Mouse (Mus musculus): Measurements from ENCODE around the gene Pcbp3. TPM values are rescaled to one million over a fixed set of nuclear protein-coding genes. Genes with fewer than 3 reads are reported as not detected.

The Pcbp3 gene
- polyA plus RNA-seq (2015; fragmentation: Nextera tagmentation; extraction: Ambion mirVana), result 55.2 and 55.3 TPM in 2 replicates

DNA sequence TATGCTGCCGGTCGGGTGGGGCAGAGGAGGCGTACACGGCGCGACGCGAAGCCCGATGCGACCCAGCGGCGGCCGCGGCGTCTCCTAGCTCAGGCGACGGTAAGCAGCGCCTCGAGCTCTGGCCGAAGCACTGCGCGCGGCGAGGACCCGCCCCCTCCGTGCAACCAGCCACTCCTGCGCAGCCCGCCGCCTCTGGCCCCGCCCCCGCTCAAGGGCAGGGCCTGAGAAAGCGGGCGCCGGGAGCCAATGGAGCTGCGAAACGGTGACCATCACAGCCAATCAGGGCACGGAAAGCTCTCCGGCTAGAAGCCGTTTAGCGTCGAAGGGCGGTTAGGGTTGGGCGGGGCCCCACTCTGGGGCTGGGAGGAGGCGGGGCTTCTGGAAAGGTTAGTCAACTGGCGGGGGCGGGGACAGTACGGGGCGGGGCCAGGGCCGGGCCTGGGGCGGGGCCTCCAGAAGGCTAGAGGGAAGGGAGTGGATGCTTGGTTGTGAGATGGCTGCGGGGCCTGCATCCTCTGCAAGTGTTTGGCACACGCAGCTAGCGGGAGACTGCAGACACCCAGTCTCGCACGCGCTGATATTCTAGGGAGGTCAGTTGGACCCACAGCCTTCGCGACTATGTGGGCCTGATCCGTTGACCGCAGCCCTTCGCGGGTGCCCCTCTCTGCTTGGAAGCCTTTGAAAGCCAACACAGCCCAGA lies at the start of gene Pcbp3:
TSS of gene Pcbp3 (minus strand) at position 98 of the 700 bp plus-strand sequence.
- WGBS, result 1% methylated on average over 62 of the region's 62 CpGs
- H3K27ac ChIP-seq, result peak within 1 kb of the TSS; percentile 58
- peak; percentile 97 for ATAC-seq

GRCm38 (mm10) chr10:77008698-77009097 lies 47.0 kb upstream of the Pcbp3 start:
- no peaks in the 10 kb centered on the region for H3K27me3 ChIP-seq
- 71% methylated on average over 2 of the region's 3 CpGs for WGBS
- H3K27ac ChIP-seq, result peak overlapping the region; percentile 83
- H3K9ac ChIP-seq (replicated peaks), result no peak overlapping the region
- ATAC-seq, result no peak
- H3K4me3 ChIP-seq (replicated peaks), result no peak overlapping the region
- no peaks in the 10 kb centered on the region for H3K36me3 ChIP-seq
- peaks cover 22% of the 10 kb centered on the region for H3K4me1 ChIP-seq (replicated peaks)
- H3K4me2 ChIP-seq (replicated peaks), result no peak overlapping the region
- H3K9me3 ChIP-seq, result no peaks in the 10 kb centered on the region

More for the DNA sequence above, at the start of gene Pcbp3:
- Histone ChIP-seq H3K9me3 (no peaks in the 10 kb centered on the region), H3K4me1 (replicated peaks) (peaks cover 45% of the 10 kb centered on the region), H3K9ac (replicated peaks) (peak within 1 kb of the TSS; percentile 82), H3K36me3 (no peaks in the 10 kb centered on the region), H3K4me2 (replicated peaks) (peak within 1 kb of the TSS; percentile 95), H3K27me3 (no peaks in the 10 kb centered on the region), H3K4me3 (replicated peaks) (peak within 1 kb of the TSS; percentile 72)

GRCm38 (mm10) chr10:77008109-77008561 lies 46.4 kb upstream of the Pcbp3 start:
- ATAC-seq, result peak; percentile 87
- no peak overlapping the region for H3K4me3 ChIP-seq (replicated peaks)
- 0 out of 2 replicates have a peak overlapping the region, but pooled peaks have one; percentile 11 for H3K4me2 ChIP-seq (replicated peaks)
- H3K27ac ChIP-seq, result peak overlapping the region; percentile 83
- 0 out of 2 replicates have a peak overlapping the region, but pooled peaks have one; percentile 10 for H3K9ac ChIP-seq (replicated peaks)
- WGBS, result 9% methylated on average over 9 of the region's 9 CpGs
- no peaks in the 10 kb centered on the region for H3K9me3 ChIP-seq
- no peaks in the 10 kb centered on the region for H3K27me3 ChIP-seq
- peaks cover 22% of the 10 kb centered on the region for H3K4me1 ChIP-seq (replicated peaks)
- H3K36me3 ChIP-seq, result no peaks in the 10 kb centered on the region

DNA sequence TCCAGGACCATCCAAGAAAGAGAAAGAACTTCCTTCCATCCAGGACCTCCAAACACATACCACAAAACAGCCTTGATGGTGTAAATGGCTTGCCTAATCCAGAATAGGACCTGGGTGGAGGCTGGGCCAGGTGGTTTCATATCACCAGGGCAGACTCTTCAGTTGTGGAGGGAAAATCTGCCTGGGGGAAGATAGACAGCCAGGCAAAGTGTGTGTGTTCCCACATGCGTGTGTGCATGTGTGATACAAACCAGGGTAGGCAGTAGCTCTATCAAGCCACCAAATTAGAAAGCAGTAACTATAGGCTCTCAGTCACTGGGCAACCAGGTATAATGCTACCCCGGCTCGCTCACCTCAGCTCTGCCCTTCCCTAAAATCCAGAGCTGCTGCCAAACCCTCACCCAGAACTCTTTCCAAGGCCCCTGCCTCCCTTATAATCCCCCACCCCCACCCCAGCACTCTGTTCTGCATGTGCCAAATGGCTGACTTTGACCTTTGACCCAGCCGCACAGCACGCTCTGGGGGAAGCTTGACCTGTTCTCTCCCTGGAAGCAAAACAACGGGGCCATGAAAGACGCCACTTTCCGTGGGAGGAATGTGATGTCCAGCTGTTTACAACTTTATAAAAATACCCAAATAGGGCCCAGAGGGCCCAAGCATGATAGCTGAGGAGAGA lies 45.9 kb upstream of the Pcbp3 start:
- Histone ChIP-seq H3K9me3 (no peaks in the 10 kb centered on the region), H3K36me3 (no peaks in the 10 kb centered on the region), H3K4me3 (replicated peaks) (no peak overlapping the region), H3K27ac (peak overlapping the region; percentile 83), H3K9ac (replicated peaks) (no peak overlapping the region), H3K4me1 (replicated peaks) (peaks cover 22% of the 10 kb centered on the region), H3K27me3 (no peaks in the 10 kb centered on the region), H3K4me2 (replicated peaks) (0 out of 2 replicates have a peak overlapping the region, but pooled peaks have one; percentile 11)
- WGBS, result 26% methylated on average over 8 of the region's 8 CpGs
- peak; percentile 38; the same call in 1 of the 2 replicates for ATAC-seq

GRCm38 (mm10) chr10:77004936-77005335 lies 43.2 kb upstream of the Pcbp3 start:
- no peak; the same call in 1 of the 2 replicates for ATAC-seq
- H3K9ac ChIP-seq (replicated peaks), result no peak overlapping the region
- WGBS, result 30% methylated on average over 7 of the region's 7 CpGs
- H3K4me3 ChIP-seq (replicated peaks), result no peak overlapping the region
- H3K4me1 ChIP-seq (replicated peaks), result peaks cover 22% of the 10 kb centered on the region
- no peaks in the 10 kb centered on the region; the same call in 1 of the 2 replicates for H3K9me3 ChIP-seq
- H3K27ac ChIP-seq, result no peak overlapping the region
- no peaks in the 10 kb centered on the region for H3K27me3 ChIP-seq
- no peaks in the 10 kb centered on the region for H3K36me3 ChIP-seq
- no peak overlapping the region for H3K4me2 ChIP-seq (replicated peaks)

- Histone ChIP-seq H3K9me3 (peaks cover 4% of the 10 kb centered on the region; the same call in 1 of the 2 replicates), H3K4me1 (replicated peaks) (no peaks in the 10 kb centered on the region), H3K9ac (replicated peaks) (no peak overlapping the region), H3K27ac (no peak overlapping the region), H3K36me3 (no peaks in the 10 kb centered on the region), H3K4me2 (replicated peaks) (no peak overlapping the region), H3K27me3 (no peaks in the 10 kb centered on the region), H3K4me3 (replicated peaks) (no peak overlapping the region)
- no peak for ATAC-seq
- WGBS, result 87% methylated on average over 17 of the region's 17 CpGs
Observed at GRCm38 (mm10) chr10:76997759-76998513, 36.2 kb upstream of the Pcbp3 start.

DNA sequence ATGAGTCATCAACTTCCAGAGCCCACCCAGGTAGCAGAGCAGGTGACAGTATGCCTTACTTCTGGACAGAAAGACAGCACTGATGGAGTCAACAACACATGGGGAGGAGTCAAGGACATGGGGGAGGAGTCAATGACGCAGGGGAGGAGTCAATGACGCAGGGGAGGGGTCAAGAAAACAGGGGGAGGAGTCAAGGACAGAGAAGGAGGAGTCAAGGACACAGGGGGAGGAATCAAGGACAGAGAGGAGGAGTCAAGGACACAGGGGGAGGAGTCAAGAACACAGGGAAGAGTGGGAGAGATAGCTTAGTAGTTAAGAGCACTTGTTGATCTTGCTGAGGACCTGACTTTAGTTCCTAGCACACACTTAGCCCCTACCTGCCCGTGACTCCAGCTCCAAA lies 30.8 kb upstream of the Pcbp3 start:
- H3K4me1 ChIP-seq (replicated peaks), result no peaks in the 10 kb centered on the region
- no peak overlapping the region for H3K27ac ChIP-seq
- peaks cover 4% of the 10 kb centered on the region; the same call in 1 of the 2 replicates for H3K9me3 ChIP-seq
- 52% methylated on average over 3 of the region's 3 CpGs for WGBS
- H3K4me3 ChIP-seq (replicated peaks), result no peak overlapping the region
- no peaks in the 10 kb centered on the region for H3K36me3 ChIP-seq
- ATAC-seq, result no peak
- no peak overlapping the region for H3K4me2 ChIP-seq (replicated peaks)
- H3K27me3 ChIP-seq, result no peaks in the 10 kb centered on the region
- H3K9ac ChIP-seq (replicated peaks), result no peak overlapping the region

- Histone ChIP-seq H3K27me3 (no peaks in the 10 kb centered on the region), H3K36me3 (no peaks in the 10 kb centered on the region), H3K4me3 (replicated peaks) (no peak overlapping the region), H3K4me2 (replicated peaks) (no peak overlapping the region), H3K27ac (no peak overlapping the region), H3K9ac (replicated peaks) (no peak overlapping the region), H3K4me1 (replicated peaks) (no peaks in the 10 kb centered on the region), H3K9me3 (no peaks in the 10 kb centered on the region)
- WGBS, result 93% methylated on average over 5 of the region's 5 CpGs
- ATAC-seq, result no peak
Observed at GRCm38 (mm10) chr10:76988586-76988985, 26.9 kb upstream of the Pcbp3 start.

DNA sequence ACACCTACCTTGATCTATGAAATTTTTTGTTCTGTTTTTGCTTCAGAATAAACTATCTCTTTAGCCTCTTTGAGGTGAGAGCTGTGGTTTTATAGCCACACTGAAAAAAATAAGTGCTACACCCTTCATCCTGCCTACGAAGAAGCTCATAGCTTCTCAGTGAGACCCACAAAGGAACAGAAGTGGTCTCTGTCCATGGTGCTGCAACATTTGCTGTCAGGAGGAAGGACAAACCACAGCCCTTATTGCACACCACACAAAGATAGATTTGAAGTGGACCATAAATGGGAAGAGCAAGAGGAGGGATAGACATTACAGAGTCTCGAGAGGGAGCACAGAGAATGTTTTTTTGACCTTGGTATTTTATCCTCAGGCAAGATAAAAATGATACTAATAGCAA lies 16.4 kb upstream of the Pcbp3 start:
- Histone ChIP-seq H3K27ac (no peak overlapping the region), H3K36me3 (no peaks in the 10 kb centered on the region), H3K9ac (replicated peaks) (no peak overlapping the region), H3K4me3 (replicated peaks) (no peak overlapping the region), H3K27me3 (0 out of 2 replicates have a peak, but pooled peaks cover 1% of the 10 kb centered on the region), H3K4me1 (replicated peaks) (peaks cover 14% of the 10 kb centered on the region), H3K4me2 (replicated peaks) (no peak overlapping the region), H3K9me3 (0 out of 2 replicates have a peak, but pooled peaks cover 5% of the 10 kb centered on the region)
- 66% methylated on average over 2 of the region's 2 CpGs for WGBS
- no peak for ATAC-seq

DNA sequence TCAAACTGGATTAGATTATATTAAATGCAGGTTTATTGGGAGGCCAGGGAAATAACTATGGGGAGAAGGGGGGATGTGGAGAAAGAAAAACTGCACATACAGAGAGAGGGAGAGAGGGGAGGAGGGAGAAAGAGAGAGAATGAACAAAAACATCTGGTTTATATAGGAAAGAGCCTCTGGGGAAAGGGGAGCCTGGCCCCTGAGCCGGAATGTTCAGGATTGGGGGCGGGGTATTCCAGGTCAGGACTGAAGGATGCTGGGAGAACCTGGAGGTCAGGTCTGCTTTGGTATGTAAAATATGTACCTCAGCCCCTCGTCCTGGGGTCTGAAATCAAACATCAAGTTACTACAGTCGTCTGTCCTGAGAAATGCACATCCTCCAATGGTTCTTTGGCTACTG lies 15.0 kb upstream of the Pcbp3 start:
- 0 out of 2 replicates have a peak, but pooled peaks cover 2% of the 10 kb centered on the region for H3K27me3 ChIP-seq
- no peaks in the 10 kb centered on the region for H3K9me3 ChIP-seq
- H3K36me3 ChIP-seq, result no peaks in the 10 kb centered on the region
- no peak overlapping the region for H3K4me2 ChIP-seq (replicated peaks)
- no peak overlapping the region for H3K9ac ChIP-seq (replicated peaks)
- H3K4me3 ChIP-seq (replicated peaks), result no peak overlapping the region
- peaks cover 14% of the 10 kb centered on the region for H3K4me1 ChIP-seq (replicated peaks)
- no peak overlapping the region for H3K27ac ChIP-seq
- no peak for ATAC-seq
- 70% methylated on average over 4 of the region's 4 CpGs for WGBS

DNA sequence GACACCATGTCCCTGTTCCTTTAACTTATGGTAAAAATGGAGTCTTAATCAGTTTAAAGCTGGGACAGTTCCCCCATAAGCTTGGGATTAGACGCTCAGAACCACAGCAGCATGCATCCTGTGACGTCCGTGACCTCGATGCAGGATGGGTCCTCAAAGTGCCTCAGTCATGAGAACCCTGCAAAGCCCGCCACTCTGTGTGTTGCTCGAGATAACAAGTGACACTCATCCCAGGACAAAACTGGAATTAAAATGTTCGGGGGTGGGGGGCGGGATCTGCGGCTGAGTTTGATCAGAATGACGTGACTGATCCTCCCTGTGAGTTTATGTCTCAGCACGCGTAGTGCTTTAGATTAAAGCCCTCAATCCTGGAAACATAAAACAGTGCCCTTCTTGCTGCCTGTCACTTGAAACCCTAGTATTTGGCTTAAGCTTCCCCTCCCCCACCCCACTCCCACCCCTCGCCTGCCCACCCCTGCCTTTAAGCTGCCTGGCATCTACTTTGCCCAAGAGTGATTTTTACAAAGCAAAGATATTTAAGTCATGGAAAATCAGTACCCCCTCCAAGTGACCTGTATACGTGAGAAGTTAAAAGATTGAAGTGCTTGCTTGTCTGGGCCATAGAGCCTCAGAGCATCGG lies 12.2 kb upstream of the Pcbp3 start:
- Histone ChIP-seq H3K27me3 (0 out of 2 replicates have a peak, but pooled peaks cover 2% of the 10 kb centered on the region), H3K9me3 (no peaks in the 10 kb centered on the region), H3K4me1 (replicated peaks) (peaks cover 14% of the 10 kb centered on the region), H3K4me2 (replicated peaks) (peak overlapping the region; percentile 38), H3K27ac (no peak overlapping the region), H3K36me3 (no peaks in the 10 kb centered on the region), H3K9ac (replicated peaks) (no peak overlapping the region), H3K4me3 (replicated peaks) (no peak overlapping the region)
- 14% methylated on average over 15 of the region's 15 CpGs for WGBS
- ATAC-seq, result peak; percentile 56

Data from midbrain, embryonic 13.5 days (tissue).